Mouse (Mus musculus): ENCODE results near the gene Ccnq. TPM values are rescaled to one million over a fixed set of nuclear protein-coding genes. Genes with fewer than 3 reads are reported as not detected.
A peak's percentile ranks its signal among the peaks of the same experiment; 100 is the strongest.

The Ccnq gene
- total and polyA plus RNA-seq, 3 experiments, result 47.7 to 63.5 (median 55.5) TPM

DNA sequence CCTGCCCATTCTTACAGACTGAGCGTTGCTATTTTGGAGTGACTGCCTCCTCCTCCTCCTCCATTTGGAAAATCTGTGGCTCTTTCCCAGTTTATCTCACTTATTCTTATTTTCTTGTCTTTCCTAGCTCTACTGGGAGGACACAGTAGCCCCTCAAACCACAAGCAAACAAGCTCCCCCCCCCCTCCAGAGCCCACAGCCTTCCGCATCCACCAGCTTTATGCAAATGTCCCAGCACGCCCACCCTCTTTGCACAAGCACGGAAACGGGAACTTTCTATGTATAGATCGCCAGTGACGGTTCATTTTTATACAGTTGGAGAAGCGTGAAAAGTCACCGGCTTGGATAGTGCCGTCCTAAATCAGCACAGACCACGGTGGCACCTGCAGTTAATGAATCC is 40.9 kb upstream of the Ccnq start:
- Histone ChIP-seq H3K4me1 (ENCODE audit: control insufficient read depth in 1 of 2, insufficient read depth in 2 of 2) (peaks cover 4 to 31% of the 10 kb centered on the region in 2 experiments; a peak in 3 of 4 replicates), H3K9me3 (replicated peaks; ENCODE audit: low read length) (no peaks in the 10 kb centered on the region), H3K27me3 (replicated peaks) (peaks cover 5% of the 10 kb centered on the region), H3K4me2 (ENCODE audit: insufficient read depth, low read depth, poor library complexity, severe bottlenecking) (peak overlapping the region; percentile 80), H3K36me3 (replicated peaks in 1 of 2; ENCODE audit: control insufficient read depth in 1 of 2, insufficient read depth in 1 of 2, low read length in 1 of 2) (no peaks in the 10 kb centered on the region), H3K27ac (ENCODE audit: insufficient read depth, low read depth) (no peak overlapping the region), H3K4me3 (replicated peaks in 1 of 3; ENCODE audit: low read depth in 2 of 3, low read length in 2 of 3, poor library complexity in 1 of 3) (no peak overlapping the region), H3K79me2 (replicated peaks; ENCODE audit: control insufficient read depth, extremely low read depth, insufficient read depth, poor library complexity, severe bottlenecking) (no peaks in the 10 kb centered on the region), H3K9ac (ENCODE audit: insufficient read depth, low read depth) (no peak overlapping the region)
- dilution Hi-C loops (cut with MboI; ENCODE audit: extremely low pct_ligation_motif_present, extremely low pct_unique_long_range_greater_than_20kb, low sequenced_read_pairs), result no loop called here
- in situ Hi-C loops (cut with MboI; ENCODE audit: low pct_ligation_motif_present, low pct_unique_long_range_greater_than_20kb, low sequenced_read_pairs), result no loop called here
- TF ChIP-seq ELF1 (IDR thresholded peaks at IDR 0.05; ENCODE audit: low read depth, low read length) (peak; percentile 63), KAT2A (IDR thresholded peaks at IDR 0.05; ENCODE audit: insufficient replicate concordance, low read length) (no peak), NELFE (IDR thresholded peaks at IDR 0.05; ENCODE audit: low read depth, low read length) (no peak), SMC3 (IDR thresholded peaks at IDR 0.05; ENCODE audit: low read depth, low read length) (no peak), MAX (IDR thresholded peaks at IDR 0.05; ENCODE audit: low read length) (no peak), MYC (IDR thresholded peaks at IDR 0.05; ENCODE audit: low read depth, low read length) (no peak), TCF12 (IDR thresholded peaks at IDR 0.05; ENCODE audit: low read depth, low read length) (no peak), RCOR1 (conservative IDR thresholded peaks at IDR 0.05; ENCODE audit: low read depth, low read length) (no peak), SIN3A (IDR thresholded peaks at IDR 0.05; ENCODE audit: low read length) (no peak), GABPA (IDR thresholded peaks at IDR 0.05; ENCODE audit: insufficient replicate concordance, low read depth, low read length) (no peak), RAD21 (IDR thresholded peaks at IDR 0.05; ENCODE audit: low read depth, low read length) (no peak), MEF2A (IDR thresholded peaks at IDR 0.05; ENCODE audit: borderline replicate concordance, low read depth, low read length) (peak; percentile 65), USF2 (conservative IDR thresholded peaks at IDR 0.05; ENCODE audit: low read depth, low read length) (no peak), POLR2A (IDR thresholded peaks at IDR 0.05; ENCODE audit: low read depth, low read length) (no peak), BHLHE40 (IDR thresholded peaks at IDR 0.05; ENCODE audit: low read depth, low read length) (peak; percentile 51), POLR2AphosphoS2 (IDR thresholded peaks at IDR 0.05; ENCODE audit: low read depth, low read length) (no peak), MAFK (IDR thresholded peaks at IDR 0.05; ENCODE audit: insufficient replicate concordance, low read length) (no peak), HCFC1 (IDR thresholded peaks at IDR 0.05; ENCODE audit: low read depth, low read length) (no peak), CHD1 (IDR thresholded peaks at IDR 0.05; ENCODE audit: low read depth, low read length) (no peak), ZNF384 (IDR thresholded peaks at IDR 0.05; ENCODE audit: low read depth, low read length) (no peak), ZMIZ1 (IDR thresholded peaks at IDR 0.05; ENCODE audit: low read depth, low read length) (no peak), ZC3H11A (IDR thresholded peaks at IDR 0.05; ENCODE audit: low read depth, low read length) (no peak), E2F4 (IDR thresholded peaks at IDR 0.05; ENCODE audit: insufficient replicate concordance, low read depth, low read length) (no peak), MAZ (IDR thresholded peaks at IDR 0.05; ENCODE audit: low read depth, low read length) (no peak), CHD2 (IDR thresholded peaks at IDR 0.05; ENCODE audit: low read length) (no peak), JUN (IDR thresholded peaks at IDR 0.05; ENCODE audit: insufficient read depth, low read depth, low read length) (no peak), CTCF (conservative IDR thresholded peaks at IDR 0.05 in 1 of 2, IDR thresholded peaks at IDR 0.05 in 1 of 2; ENCODE audit: low read depth in 2 of 2, low read length in 2 of 2) (no peak), JUND (conservative IDR thresholded peaks at IDR 0.05; ENCODE audit: low read depth, low read length) (no peak), USF1 (IDR thresholded peaks at IDR 0.05; ENCODE audit: low read depth, low read length) (no peak), ZKSCAN1 (IDR thresholded peaks at IDR 0.05; ENCODE audit: borderline replicate concordance, low read depth, low read length) (no peak), NRF1 (IDR thresholded peaks at IDR 0.05; ENCODE audit: low read depth, low read length) (no peak), IRF4 (IDR thresholded peaks at IDR 0.05; ENCODE audit: low read depth, low read length) (peak; percentile 47; the same call in 1 of the 2 replicates), EP300 (IDR thresholded peaks at IDR 0.05; ENCODE audit: low read length) (no peak), TBP (conservative IDR thresholded peaks at IDR 0.05; ENCODE audit: low read depth, low read length) (no peak), UBTF (IDR thresholded peaks at IDR 0.05; ENCODE audit: low read depth, low read length) (no peak), MXI1 (IDR thresholded peaks at IDR 0.05; ENCODE audit: low read depth, low read length) (no peak), PAX5 (IDR thresholded peaks at IDR 0.05; ENCODE audit: low read length) (no peak), ETS1 (conservative IDR thresholded peaks at IDR 0.05; ENCODE audit: low read depth, low read length) (0 out of 2 replicates have a peak, but pooled peaks have one; percentile 11)
- peak; percentile 39 for DNase-seq (ENCODE audit: extremely low read depth)

Data from CH12.LX (cell line).